Mouse (Mus musculus) right cerebral cortex, adult 18-20 months (tissue): ENCODE data around the gene Trp53inp2.

Experiments
- DNase-seq: peaks from one replicate; pipeline ENCODE4 v3.0.0; 2022; ENCODE audit warnings: mixed read lengths

Gene Trp53inp2

DNA sequence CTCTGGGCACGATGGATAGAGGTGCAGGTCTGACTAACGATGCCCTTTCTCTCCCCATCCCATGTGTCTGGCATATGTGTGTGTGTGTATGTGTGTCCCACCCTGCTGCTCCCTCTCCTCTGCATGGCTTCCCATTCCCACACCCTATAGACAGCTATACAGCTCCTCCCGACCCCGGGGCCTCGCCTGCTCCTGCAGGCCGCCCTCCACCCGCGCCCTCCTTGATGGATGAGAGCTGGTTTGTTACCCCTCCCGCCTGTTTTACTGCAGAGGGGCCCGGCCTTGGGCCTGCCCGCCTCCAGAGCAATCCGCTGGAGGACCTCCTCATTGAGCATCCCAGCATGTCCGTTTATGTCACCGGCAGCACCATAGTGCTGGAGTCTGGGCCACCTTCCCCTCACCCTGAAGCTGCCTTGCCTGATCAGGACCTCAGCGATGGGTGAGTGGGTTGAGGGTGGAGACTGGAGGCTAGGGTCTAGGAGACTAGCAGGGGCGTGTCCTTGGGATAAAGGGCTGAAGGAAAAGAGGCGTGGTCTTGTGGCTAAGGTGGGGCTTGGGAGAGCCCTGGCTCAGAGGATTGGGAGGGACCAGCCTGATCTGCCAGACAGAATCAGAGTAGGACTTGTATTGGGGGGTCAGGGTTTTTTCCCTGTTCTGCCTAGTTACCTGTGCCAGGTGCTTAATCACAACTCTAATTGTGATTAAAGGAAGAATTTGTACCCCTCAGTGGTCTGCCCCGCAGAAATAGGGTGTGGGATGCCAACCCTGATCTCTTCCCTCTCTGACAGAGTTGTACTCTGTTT is 5.1 kb downstream of the Trp53inp2 start:
- no peak for DNase-seq

DNA sequence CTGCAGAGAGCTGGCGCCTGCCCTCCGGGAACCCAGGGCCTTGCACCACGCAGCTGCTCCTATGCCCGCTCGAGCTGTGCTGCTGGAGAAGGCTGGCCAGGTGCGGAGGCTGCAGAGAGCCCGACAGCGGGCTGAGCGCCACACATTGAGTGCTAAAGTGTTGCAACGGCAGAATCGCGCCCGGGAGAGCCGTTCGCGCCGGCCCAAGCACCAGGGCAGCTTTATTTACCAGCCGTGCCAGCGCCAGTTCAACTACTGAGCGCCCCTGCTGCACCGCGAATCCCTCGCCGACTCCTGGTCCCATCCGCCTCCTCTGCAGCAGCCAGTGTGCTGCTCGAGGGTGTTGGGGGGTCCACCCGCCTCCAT is 5.7 kb downstream of the Trp53inp2 start:
- DNase-seq: peak; percentile 57

DNA sequence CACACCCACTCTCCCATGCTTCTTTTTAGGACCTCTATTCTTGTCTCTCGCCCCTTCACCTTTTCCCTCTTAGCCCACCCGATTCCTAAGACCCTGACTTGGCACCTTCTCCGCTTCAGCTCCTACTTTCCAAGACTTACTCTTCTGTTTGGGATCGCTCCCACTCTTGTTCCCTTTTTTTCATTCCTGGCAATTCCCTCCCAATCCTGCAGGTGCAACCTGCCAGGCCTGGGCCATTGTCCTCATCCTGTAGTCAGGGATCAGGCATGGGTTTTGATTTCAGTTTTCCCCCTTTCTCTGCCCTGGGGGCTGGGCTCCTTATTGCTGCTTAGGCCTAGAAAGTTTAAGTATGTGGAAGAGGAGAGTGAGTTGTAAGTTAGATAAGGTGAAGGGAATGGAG is 6.2 kb downstream of the Trp53inp2 start:
- DNase-seq: no peak

- no peak for DNase-seq
Observed at GRCm38 (mm10) chr2:155388573-155388972, 7.7 kb downstream of the Trp53inp2 start.

GRCm38 (mm10) chr2:155394586-155394985 is 13.7 kb downstream of the Trp53inp2 start:
- no peak for DNase-seq

DNA sequence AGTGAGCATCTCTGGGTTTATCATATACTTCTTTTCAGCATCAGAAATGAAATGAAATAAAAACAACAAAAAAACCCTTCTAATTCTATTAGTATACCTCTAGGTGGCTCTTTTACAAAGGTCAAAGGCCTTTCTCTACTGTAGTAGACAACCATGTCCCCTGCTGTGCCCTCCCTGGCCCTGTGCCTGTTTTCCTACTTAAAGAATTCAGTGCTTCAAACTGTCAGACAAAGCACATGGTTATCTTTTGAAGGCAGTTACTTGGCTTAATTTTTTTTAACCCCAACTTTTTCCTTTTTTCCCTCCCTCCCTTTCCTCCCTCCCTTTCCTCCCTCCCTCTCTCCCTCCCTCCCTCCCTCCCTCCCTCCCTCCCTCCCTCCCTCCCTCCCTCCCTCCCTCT is 19.4 kb downstream of the Trp53inp2 start:
- no peak for DNase-seq

DNA sequence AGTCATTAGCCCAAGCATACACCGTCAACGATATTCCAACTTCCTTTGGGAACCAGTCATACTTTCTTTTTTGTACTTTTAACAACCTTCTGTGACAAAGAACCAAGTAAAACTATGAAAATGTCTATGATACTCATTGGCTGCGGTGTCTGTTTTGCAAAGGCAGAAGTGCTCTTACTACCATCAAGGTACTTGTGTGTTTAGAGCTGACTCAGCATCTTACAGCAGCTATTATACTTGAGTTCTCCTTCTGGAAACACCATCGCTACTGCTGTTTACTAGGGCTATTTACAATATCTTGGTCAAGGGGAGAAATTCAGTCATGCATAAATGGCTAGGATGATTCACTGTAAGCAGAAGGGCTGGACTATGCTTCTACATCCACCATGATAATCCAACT is 21.1 kb downstream of the Trp53inp2 start:
- no peak for DNase-seq

DNA sequence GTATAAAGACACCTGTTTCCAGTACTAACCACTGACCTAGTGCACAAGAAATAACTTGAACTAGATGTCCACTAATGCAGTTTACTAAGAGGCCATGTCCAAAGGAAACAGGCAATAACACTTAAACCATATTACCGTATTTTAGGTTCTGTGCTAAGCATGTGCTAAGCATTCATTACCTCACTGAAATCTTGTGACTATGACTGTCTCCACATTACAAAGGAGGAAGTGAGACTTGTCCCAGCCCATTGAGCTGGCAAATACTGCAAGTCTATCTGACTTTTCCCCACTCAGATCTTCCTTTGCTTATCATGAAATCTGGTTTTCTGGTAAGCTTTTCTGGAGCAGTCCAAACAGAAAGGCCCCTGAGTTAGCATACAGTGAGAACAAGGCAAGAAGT is 23.8 kb downstream of the Trp53inp2 start:
- no peak for DNase-seq

GRCm38 (mm10) chr2:155420911-155421310 is 40.1 kb downstream of the Trp53inp2 start:
- DNase-seq: no peak

GRCm38 (mm10) chr2:155436445-155436844 is 55.6 kb downstream of the Trp53inp2 start:
- DNase-seq: no peak
